Mouse (Mus musculus) forebrain, embryonic 14.5 days (tissue): ENCODE measurements around the gene Wrap73. TPM values are rescaled to one million over a fixed set of nuclear protein-coding genes. Genes with fewer than 3 reads are reported as not detected.
A peak's percentile ranks its signal among the peaks of the same experiment; 100 is the strongest.

Experiments used
- ATAC-seq: fragments of 200-750 bp; cut with Nextera tagmentation; 2 replicates; pipeline ENCODE4 v1.8.0; 2017; ENCODE audit warnings: mild to moderate bottlenecking, moderate library complexity
- DNase-seq: peaks from one replicate; pipeline ENCODE4 v3.0.0-alpha.2; 2015; ENCODE audit warnings: low spot score
- H3K27ac ChIP-seq: fragments of 300-500 bp; sonication (generic); 2 replicates; pipeline ENCODE4 v1.5.1; 2014; ENCODE audit warnings: low read depth, mild to moderate bottlenecking, control low read depth, low read length, moderate library complexity
- H3K27me3 ChIP-seq: fragments of 300-500 bp; sonication (generic); replicated peaks from 2 replicates; pipeline ENCODE4 v1.6.1; 2014; ENCODE audit warnings: low read length, control low read depth, mixed read lengths; ENCODE audit not compliant: control insufficient read depth, insufficient read depth
- H3K36me3 ChIP-seq: fragments of 300-500 bp; sonication (generic); 2 replicates; pipeline ENCODE4 v1.6.1; 2014; ENCODE audit warnings: low read length, control low read depth; ENCODE audit not compliant: control insufficient read depth, insufficient read depth
- H3K4me1 ChIP-seq: fragments of 300-500 bp; sonication (generic); 2 replicates; pipeline ENCODE4 v1.6.1; 2014; ENCODE audit warnings: antibody characterized with exemption, low read length, control low read depth; ENCODE audit not compliant: control insufficient read depth, insufficient read depth
- H3K4me2 ChIP-seq: fragments of 300-500 bp; sonication (generic); 2 replicates; pipeline ENCODE4 v1.6.1; 2014; ENCODE audit warnings: mild to moderate bottlenecking, control low read depth, low read length
- H3K4me3 ChIP-seq: fragments of 300-500 bp; sonication (generic); 2 replicates; pipeline ENCODE4 v1.5.1; 2014; ENCODE audit warnings: low read depth, low read length, control low read depth
- H3K9ac ChIP-seq: fragments of 300-500 bp; sonication (generic); 2 replicates; pipeline ENCODE4 v1.6.1; 2014; ENCODE audit warnings: mild to moderate bottlenecking, low read length, control low read depth, moderate library complexity
- H3K9me3 ChIP-seq: fragments of 300-500 bp; sonication (generic); replicated peaks from 2 replicates; pipeline ENCODE4 v1.6.1; 2016; ENCODE audit warnings: low read length, control low read depth, mixed read lengths; ENCODE audit not compliant: control insufficient read depth
- WGBS: fragments of 180-500 bp; shearing (Covaris S2); extraction: QIAGEN DNeasy Blood & Tissue Kit; methylation state at CpG from one replicate; pipeline ENCODE4 v1.1.7; 2014; 5-methylcytosine and 5-hydroxymethylcytosine counted together
- polyA plus RNA-seq: library from polyadenylated mRNA; unstranded; fragments of >200 nt; fragmentation: Nextera tagmentation; extraction: Ambion mirVana; gene quantifications from 2 replicates; pipeline ENCODE4 v1.2.1, GENCODE M21; 2014

The Wrap73 gene
- polyA plus RNA-seq, 1 experiment from 2014 or later = 69.7 TPM

GRCm38 (mm10) chr4:154127273-154127672 lies 14.9 kb upstream of the Wrap73 start:
- no peak for DNase-seq
- ATAC-seq = no peak
- H3K27me3 ChIP-seq = no peaks in the 10 kb centered on the region
- no peak overlapping the region for H3K9ac ChIP-seq
- no peaks in the 10 kb centered on the region for H3K9me3 ChIP-seq
- H3K4me1 ChIP-seq = no peaks in the 10 kb centered on the region
- H3K36me3 ChIP-seq = no peaks in the 10 kb centered on the region
- no peak overlapping the region for H3K4me2 ChIP-seq
- H3K4me3 ChIP-seq = no peak overlapping the region
- WGBS = 76% methylated on average over 3 of the region's 3 CpGs
- no peak overlapping the region for H3K27ac ChIP-seq

GRCm38 (mm10) chr4:154129950-154130349 lies 12.2 kb upstream of the Wrap73 start:
- no peak overlapping the region for H3K4me3 ChIP-seq
- H3K27ac ChIP-seq = no peak overlapping the region
- ATAC-seq (no peak), DNase-seq (no peak)
- H3K27me3 ChIP-seq = 0 out of 2 replicates have a peak, but pooled peaks cover 4% of the 10 kb centered on the region
- H3K9ac ChIP-seq = no peak overlapping the region
- no peaks in the 10 kb centered on the region for H3K36me3 ChIP-seq
- H3K4me2 ChIP-seq = no peak overlapping the region
- no peaks in the 10 kb centered on the region for H3K4me1 ChIP-seq
- H3K9me3 ChIP-seq = no peaks in the 10 kb centered on the region

- Histone ChIP-seq H3K4me1 (no peaks in the 10 kb centered on the region), H3K4me3 (no peak overlapping the region), H3K4me2 (no peak overlapping the region), H3K9me3 (no peaks in the 10 kb centered on the region), H3K27me3 (peaks cover 13% of the 10 kb centered on the region; the same call in 1 of the 2 replicates), H3K36me3 (no peaks in the 10 kb centered on the region), H3K9ac (no peak overlapping the region), H3K27ac (no peak overlapping the region)
- DNase-seq = no peak
- WGBS = 81% methylated on average over 4 of the region's 4 CpGs
- ATAC-seq = no peak
Observed at GRCm38 (mm10) chr4:154131894-154132293, 10.3 kb upstream of the Wrap73 start.

- Histone ChIP-seq H3K9ac (no peak overlapping the region), H3K4me1 (no peaks in the 10 kb centered on the region), H3K9me3 (no peaks in the 10 kb centered on the region), H3K4me2 (no peak overlapping the region), H3K4me3 (no peak overlapping the region), H3K27ac (no peak overlapping the region), H3K27me3 (peaks cover 33% of the 10 kb centered on the region), H3K36me3 (no peaks in the 10 kb centered on the region)
- WGBS = 77% methylated on average over 4 of the region's 4 CpGs
- ATAC-seq (no peak), DNase-seq (no peak)
Observed at GRCm38 (mm10) chr4:154134803-154135202, 7.4 kb upstream of the Wrap73 start.

- Histone ChIP-seq H3K27ac (no peak overlapping the region), H3K4me1 (peaks cover 6% of the 10 kb centered on the region; the same call in 1 of the 2 replicates), H3K9me3 (no peaks in the 10 kb centered on the region), H3K9ac (no peak overlapping the region), H3K4me3 (no peak overlapping the region), H3K36me3 (no peaks in the 10 kb centered on the region), H3K4me2 (no peak overlapping the region), H3K27me3 (peaks cover 52% of the 10 kb centered on the region)
- WGBS = 51% methylated on average over 5 of the region's 5 CpGs
- ATAC-seq (no peak), DNase-seq (no peak)
Observed at GRCm38 (mm10) chr4:154137139-154137538, 5.0 kb upstream of the Wrap73 start.

GRCm38 (mm10) chr4:154139671-154140181 lies 2.4 kb upstream of the Wrap73 start:
- peak overlapping the region; percentile 63 for H3K9ac ChIP-seq
- no peaks in the 10 kb centered on the region for H3K36me3 ChIP-seq
- DNase-seq (peak; percentile 40), ATAC-seq (0 out of 2 replicates have a peak, but pooled peaks have one; percentile 15)
- no peak overlapping the region for H3K27ac ChIP-seq
- no peaks in the 10 kb centered on the region for H3K9me3 ChIP-seq
- H3K4me1 ChIP-seq = peaks cover 12% of the 10 kb centered on the region
- H3K27me3 ChIP-seq = peaks cover 48% of the 10 kb centered on the region
- H3K4me2 ChIP-seq = peak overlapping the region; percentile 75
- WGBS = under 1% methylated on average over 44 of the region's 59 CpGs
- peak overlapping the region; percentile 40 for H3K4me3 ChIP-seq

- peaks cover 12% of the 10 kb centered on the region for H3K4me1 ChIP-seq
- WGBS = no CpG with 5 or more reads among the region's 4 CpGs
- H3K9ac ChIP-seq = peak within 1 kb of the TSS; percentile 63
- H3K36me3 ChIP-seq = no peaks in the 10 kb centered on the region
- H3K4me3 ChIP-seq = peak within 1 kb of the TSS; percentile 40
- ATAC-seq (no peak), DNase-seq (no peak)
- peak within 1 kb of the TSS; percentile 83 for H3K4me2 ChIP-seq
- no peak within 1 kb of the TSS for H3K27ac ChIP-seq
- H3K9me3 ChIP-seq = no peaks in the 10 kb centered on the region
- peaks cover 48% of the 10 kb centered on the region for H3K27me3 ChIP-seq
Observed at GRCm38 (mm10) chr4:154140182-154140212, 2.2 kb upstream of the Wrap73 start, which contains the start of gene Trp73. Trp73 (minus strand) TSS chr4:154140208.

- H3K36me3 ChIP-seq = 0 out of 2 replicates have a peak, but pooled peaks cover 3% of the 10 kb centered on the region
- DNase-seq (no peak), ATAC-seq (no peak)
- H3K27me3 ChIP-seq = peaks cover 48% of the 10 kb centered on the region
- no peaks in the 10 kb centered on the region for H3K9me3 ChIP-seq
- peak overlapping the region; percentile 40 for H3K4me3 ChIP-seq
- H3K4me1 ChIP-seq = peaks cover 12% of the 10 kb centered on the region
- H3K27ac ChIP-seq = no peak overlapping the region
- WGBS = 1% methylated on average over 44 of the region's 46 CpGs
- H3K9ac ChIP-seq = peak overlapping the region; percentile 63
- peak overlapping the region; percentile 75 for H3K4me2 ChIP-seq
Observed at GRCm38 (mm10) chr4:154140213-154141008, 1.8 kb upstream of the Wrap73 start.

- Histone ChIP-seq H3K4me2 (peak overlapping the region; percentile 83), H3K27ac (no peak overlapping the region), H3K36me3 (peaks cover 7% of the 10 kb centered on the region; the same call in 1 of the 2 replicates), H3K9me3 (no peaks in the 10 kb centered on the region), H3K4me1 (peaks cover 12% of the 10 kb centered on the region), H3K9ac (no peak overlapping the region), H3K27me3 (peaks cover 44% of the 10 kb centered on the region), H3K4me3 (peak overlapping the region; percentile 40)
- DNase-seq = no peak
- no peak for ATAC-seq
- 2% methylated on average over 42 of the region's 42 CpGs for WGBS
Observed at GRCm38 (mm10) chr4:154141009-154141867, 934 bp upstream of the Wrap73 start.
